Mouse (Mus musculus): ENCODE data around the gene Kel. TPM values are rescaled to one million over a fixed set of nuclear protein-coding genes. Genes with fewer than 3 reads are reported as not detected.

Kel gene
- polyA plus RNA-seq, 1 experiment from 2014 or later = 0.19 TPM

DNA sequence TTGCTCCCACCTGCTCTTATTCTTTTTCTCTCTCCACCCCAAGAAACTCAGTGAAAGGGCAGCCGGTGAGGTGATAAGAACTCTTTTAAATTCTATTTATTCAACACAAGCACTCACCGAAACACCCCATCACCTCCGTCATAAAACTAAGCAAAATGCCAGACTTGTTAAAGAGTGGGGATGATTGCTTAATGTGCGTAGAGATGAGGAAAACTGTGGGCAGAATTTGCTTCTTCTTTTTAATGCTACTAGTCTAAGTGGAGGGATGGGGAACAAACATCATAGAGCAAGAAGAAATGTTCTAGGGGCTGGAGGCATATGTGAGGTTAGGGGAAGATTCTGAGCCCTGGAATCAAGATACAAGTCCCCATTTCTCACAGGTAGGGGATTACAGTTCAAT lies 61.4 kb downstream of the Kel start:
- ATAC-seq (replicated peaks) = no peak
- H3K4me3 ChIP-seq = no peak overlapping the region
- H3K4me1 ChIP-seq = no peaks in the 10 kb centered on the region
- H3K9me3 ChIP-seq = no peaks in the 10 kb centered on the region
- WGBS = 92% methylated on average over 4 of the region's 4 CpGs
- no peaks in the 10 kb centered on the region for H3K36me3 ChIP-seq
- H3K9ac ChIP-seq (replicated peaks) = no peak overlapping the region
- H3K27me3 ChIP-seq = no peaks in the 10 kb centered on the region
- no peak overlapping the region for H3K4me2 ChIP-seq (replicated peaks)
- H3K27ac ChIP-seq (replicated peaks) = no peak overlapping the region

DNA sequence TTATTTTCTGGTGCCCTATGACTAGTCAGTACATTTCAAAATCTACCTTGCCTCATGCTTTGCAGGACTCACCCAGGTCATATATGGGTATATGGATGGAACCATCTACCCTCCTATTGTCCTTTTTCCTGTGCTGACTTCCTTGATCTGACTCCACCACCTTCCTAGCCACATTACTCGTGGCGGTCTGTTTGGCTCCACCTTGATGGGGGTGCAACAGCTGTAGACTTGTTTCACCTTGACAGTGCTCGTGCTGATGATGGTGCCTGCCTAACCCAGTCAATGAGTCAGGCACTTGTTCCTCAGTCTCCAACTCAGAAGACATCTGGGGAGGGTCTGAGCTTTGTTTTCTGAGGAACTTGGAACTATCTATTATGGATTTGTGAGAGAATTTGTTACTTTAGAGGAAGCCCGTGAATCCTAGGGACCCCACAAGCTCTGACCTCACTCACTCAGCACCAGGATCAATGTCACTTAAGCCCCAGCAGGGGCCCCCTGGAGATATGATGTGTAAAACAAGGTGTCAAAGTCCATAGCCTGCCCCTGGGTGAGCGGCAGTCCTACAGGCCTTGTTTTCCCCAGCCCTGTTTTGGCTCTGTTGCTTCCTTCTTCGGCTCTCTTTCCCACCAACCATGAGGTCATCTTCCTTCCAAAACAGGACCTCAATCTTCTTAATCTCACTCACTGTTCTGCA lies 62.8 kb downstream of the Kel start:
- H3K4me3 ChIP-seq = no peak overlapping the region
- no peak for ATAC-seq (replicated peaks)
- H3K36me3 ChIP-seq = no peaks in the 10 kb centered on the region
- H3K9ac ChIP-seq (replicated peaks) = no peak overlapping the region
- no peak overlapping the region for H3K4me2 ChIP-seq (replicated peaks)
- H3K4me1 ChIP-seq = no peaks in the 10 kb centered on the region
- 85% methylated on average over 6 of the region's 6 CpGs for WGBS
- no peak overlapping the region for H3K27ac ChIP-seq (replicated peaks)
- no peaks in the 10 kb centered on the region for H3K27me3 ChIP-seq
- H3K9me3 ChIP-seq = no peaks in the 10 kb centered on the region

DNA sequence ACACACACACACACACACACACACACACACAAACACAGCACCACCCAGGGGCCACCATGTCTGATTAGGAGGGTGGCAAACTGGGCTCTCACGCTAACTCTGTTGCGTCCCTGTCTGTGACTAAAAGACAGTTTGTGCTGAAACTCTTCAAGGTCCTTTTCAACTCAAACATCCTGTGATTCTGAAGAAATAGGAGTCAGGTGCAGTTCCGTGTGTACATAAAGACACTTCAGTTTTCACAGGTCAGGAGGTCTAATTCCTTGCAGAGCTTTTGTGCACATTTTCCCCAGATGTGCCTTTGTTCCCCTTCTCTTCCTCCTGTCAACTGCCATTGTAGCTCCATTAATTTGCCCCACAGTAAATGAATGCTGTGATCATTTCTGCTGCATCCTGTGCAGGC lies 63.7 kb downstream of the Kel start:
- ATAC-seq (replicated peaks) = no peak
- Histone ChIP-seq H3K27ac (replicated peaks) (no peak overlapping the region), H3K36me3 (no peaks in the 10 kb centered on the region), H3K4me1 (no peaks in the 10 kb centered on the region), H3K9ac (replicated peaks) (no peak overlapping the region), H3K4me2 (replicated peaks) (no peak overlapping the region), H3K27me3 (no peaks in the 10 kb centered on the region), H3K4me3 (no peak overlapping the region), H3K9me3 (no peaks in the 10 kb centered on the region)
- 55% methylated on average over 3 of the region's 3 CpGs for WGBS

DNA sequence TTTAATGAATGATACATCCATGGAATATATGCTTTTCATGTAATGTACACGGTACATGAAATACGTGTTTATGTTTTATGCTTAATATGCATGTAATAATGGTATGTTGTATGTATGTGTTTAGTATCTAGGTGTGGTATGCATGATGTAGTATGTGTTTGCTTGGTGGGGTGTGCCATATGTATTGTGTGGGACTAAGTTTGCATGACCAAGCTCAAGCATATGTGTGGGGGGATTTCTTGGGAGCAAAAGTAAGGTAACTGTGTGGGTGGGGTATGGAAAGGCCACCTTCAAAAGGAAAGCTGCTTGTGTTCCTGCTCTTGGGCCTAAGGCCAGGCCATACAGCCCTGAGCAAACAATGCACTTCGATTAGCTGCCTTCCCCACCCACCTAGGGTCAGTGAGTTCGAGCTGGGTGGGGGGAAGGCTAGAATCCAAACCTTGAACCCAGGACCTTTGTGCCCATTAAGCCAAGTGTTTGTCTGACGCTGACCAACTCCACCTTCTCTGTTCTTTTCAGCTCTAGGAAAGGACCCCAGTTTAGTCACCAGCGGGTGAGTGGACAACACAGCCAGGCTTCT lies 66.1 kb downstream of the Kel start:
- H3K4me2 ChIP-seq (replicated peaks) = no peak overlapping the region
- no peak overlapping the region for H3K27ac ChIP-seq (replicated peaks)
- no peaks in the 10 kb centered on the region for H3K4me1 ChIP-seq
- no peaks in the 10 kb centered on the region for H3K36me3 ChIP-seq
- H3K27me3 ChIP-seq = no peaks in the 10 kb centered on the region
- no peak overlapping the region for H3K4me3 ChIP-seq
- H3K9ac ChIP-seq (replicated peaks) = no peak overlapping the region
- 78% methylated on average over 6 of the region's 6 CpGs for WGBS
- ATAC-seq (replicated peaks) = 0 out of 2 replicates have a peak, but pooled peaks have one; percentile 32
- no peaks in the 10 kb centered on the region for H3K9me3 ChIP-seq

DNA sequence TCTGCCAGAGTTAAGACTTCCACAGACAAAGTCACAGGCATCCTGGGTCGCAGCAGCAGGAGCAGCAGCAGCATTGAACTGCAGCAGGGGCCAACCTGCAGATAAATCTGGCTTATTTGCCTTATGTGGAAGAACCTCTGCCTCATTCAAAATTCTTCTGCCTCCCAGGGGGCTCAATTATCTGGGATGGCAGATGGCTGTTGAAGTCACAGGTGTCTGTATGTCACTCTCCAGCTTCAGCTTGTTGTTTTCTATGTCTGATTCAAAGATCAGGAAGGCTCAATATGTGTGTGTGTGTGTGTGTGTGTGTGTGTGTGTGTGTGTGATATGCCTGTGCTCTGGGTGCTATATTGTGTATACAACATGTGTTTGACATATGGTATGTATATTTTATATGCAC lies 66.7 kb downstream of the Kel start:
- no peaks in the 10 kb centered on the region for H3K9me3 ChIP-seq
- no peaks in the 10 kb centered on the region for H3K4me1 ChIP-seq
- no peak overlapping the region for H3K9ac ChIP-seq (replicated peaks)
- ATAC-seq (replicated peaks) = 0 out of 2 replicates have a peak, but pooled peaks have one; percentile 29
- no peak overlapping the region for H3K27ac ChIP-seq (replicated peaks)
- H3K27me3 ChIP-seq = no peaks in the 10 kb centered on the region
- 21% methylated on average over 1 of the region's 1 CpGs for WGBS
- H3K4me2 ChIP-seq (replicated peaks) = no peak overlapping the region
- no peak overlapping the region for H3K4me3 ChIP-seq
- no peaks in the 10 kb centered on the region for H3K36me3 ChIP-seq

Other genes with a start within 250 kb of the Kel start
- not detected in 2 replicates for gene Prss1, start 245.4 kb downstream of the Kel start, polyA plus RNA-seq (2015; fragmentation: Nextera tagmentation; extraction: Ambion mirVana)
- not detected in 2 replicates for gene Prss2, start 182.6 kb downstream of the Kel start, polyA plus RNA-seq (2015; fragmentation: Nextera tagmentation; extraction: Ambion mirVana)
- gene Ephb6, start 98.9 kb downstream of the Kel start, polyA plus RNA-seq (2015; fragmentation: Nextera tagmentation; extraction: Ambion mirVana) = 33.2 and 34.6 TPM in 2 replicates
- gene Trpv6, start 67.9 kb downstream of the Kel start, polyA plus RNA-seq (2015; fragmentation: Nextera tagmentation; extraction: Ambion mirVana) = 0.46 and 0.52 TPM in 2 replicates
- not detected in 2 replicates for gene Trpv5, start 23.6 kb downstream of the Kel start, polyA plus RNA-seq (2015; fragmentation: Nextera tagmentation; extraction: Ambion mirVana)
- gene Llcfc1, start 19.9 kb downstream of the Kel start, polyA plus RNA-seq (2015; fragmentation: Nextera tagmentation; extraction: Ambion mirVana) = not detected in 2 replicates
- not detected in 2 replicates for gene Olfr459, start 70.8 kb upstream of the Kel start, polyA plus RNA-seq (2015; fragmentation: Nextera tagmentation; extraction: Ambion mirVana)
- not detected in 2 replicates for gene Pip, start 143.2 kb upstream of the Kel start, polyA plus RNA-seq (2015; fragmentation: Nextera tagmentation; extraction: Ambion mirVana)
- gene Sval2, start 148.7 kb upstream of the Kel start, polyA plus RNA-seq (2015; fragmentation: Nextera tagmentation; extraction: Ambion mirVana) = not detected in 2 replicates
- not detected in 2 replicates for gene Sval1, start 247.3 kb upstream of the Kel start, polyA plus RNA-seq (2015; fragmentation: Nextera tagmentation; extraction: Ambion mirVana)